ENCODE assay signal across 1 mouse cellular context in the genomic region with DNA sequence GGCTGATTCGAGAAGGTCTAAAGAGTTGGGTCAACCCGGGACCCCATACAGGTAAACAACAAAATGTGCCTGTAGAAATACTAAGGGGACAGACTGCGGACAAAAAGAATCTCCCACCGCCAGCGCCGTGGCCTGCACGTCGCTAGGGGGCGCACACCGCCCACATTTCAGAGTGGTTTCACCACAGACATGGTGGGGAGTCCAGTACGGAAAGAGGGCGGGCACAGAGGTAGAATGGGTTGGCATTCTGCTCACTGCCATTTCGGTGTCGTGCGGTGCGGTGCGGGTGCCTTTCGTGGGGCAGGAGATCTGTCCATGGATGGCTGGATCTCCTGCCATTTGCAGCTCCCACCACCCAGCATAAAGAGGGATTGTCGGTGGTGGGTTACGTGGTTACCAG.
A peak's percentile ranks its signal among the peaks of the same experiment; 100 is the strongest.
TF ChIP-seq lines count a peak whose summit lies in the region.

No protein-coding gene starts in this region.

TF ChIP-seq in CH12.LX, 34 proteins besides CTCF, POLR2A, EP300 and RAD21 (continued from another document):
- TF ChIP-seq ZC3H11A (IDR thresholded peaks at IDR 0.05; ENCODE audit: low read depth, low read length) (peak; percentile 38; the same call in 1 of the 2 replicates), MYC (IDR thresholded peaks at IDR 0.05; ENCODE audit: low read depth, low read length) (no peak), ELF1 (IDR thresholded peaks at IDR 0.05; ENCODE audit: low read depth, low read length) (0 out of 2 replicates have a peak, but pooled peaks have one; percentile 23), USF1 (IDR thresholded peaks at IDR 0.05; ENCODE audit: low read depth, low read length) (no peak), RCOR1 (conservative IDR thresholded peaks at IDR 0.05; ENCODE audit: low read depth, low read length) (no peak), MEF2A (IDR thresholded peaks at IDR 0.05; ENCODE audit: borderline replicate concordance, low read depth, low read length) (no peak), POLR2AphosphoS2 (IDR thresholded peaks at IDR 0.05; ENCODE audit: low read depth, low read length) (no peak), JUN (IDR thresholded peaks at IDR 0.05; ENCODE audit: insufficient read depth, low read depth, low read length) (no peak), HCFC1 (IDR thresholded peaks at IDR 0.05; ENCODE audit: low read depth, low read length) (no peak), KAT2A (IDR thresholded peaks at IDR 0.05; ENCODE audit: insufficient replicate concordance, low read length) (no peak)
